Mouse (Mus musculus): ENCODE results near the gene Ttll13. TPM values are rescaled to one million over a fixed set of nuclear protein-coding genes. Genes with fewer than 3 reads are reported as not detected.
A peak's percentile ranks its signal among the peaks of the same experiment; 100 is the strongest.

The Ttll13 gene
- total RNA-seq, 2 experiments from 2014 or later: 0.07 TPM; not detected in 1

DNA sequence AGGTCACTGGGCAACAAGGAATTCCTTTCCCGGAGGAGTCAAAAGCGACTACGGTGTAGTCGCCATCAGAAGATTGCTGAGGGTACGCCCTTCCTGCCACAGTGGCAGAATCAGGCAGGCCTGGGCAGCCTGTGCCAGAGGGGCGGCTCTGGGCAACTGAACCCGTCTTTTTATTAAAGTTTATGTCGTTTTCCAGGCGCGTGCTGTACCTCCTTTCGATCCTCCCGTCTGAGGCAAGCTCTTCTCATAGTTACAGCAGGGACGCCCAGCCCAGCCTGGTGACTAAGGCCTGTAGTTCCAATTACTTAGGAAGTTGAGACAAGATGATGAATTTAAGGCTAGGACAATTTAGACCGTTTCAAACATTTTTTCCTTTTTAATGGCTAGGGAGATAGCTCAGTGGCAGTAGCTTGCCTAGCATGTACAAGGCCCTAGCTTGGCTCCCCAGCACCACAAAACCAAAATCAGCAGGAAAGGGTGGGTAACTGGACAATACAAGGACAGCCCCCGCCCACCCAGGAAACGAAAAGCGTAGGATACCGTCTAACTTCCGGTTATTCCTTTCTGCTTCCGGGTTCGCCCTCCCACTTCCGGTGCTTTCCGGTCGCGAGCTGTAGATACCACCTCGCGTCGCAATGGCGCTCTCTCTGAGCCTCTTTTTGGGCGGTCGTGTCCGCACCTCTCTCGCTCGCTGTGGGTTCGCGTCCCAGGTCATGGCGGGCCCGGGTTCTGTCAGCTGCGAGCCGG, 14.6 kb downstream of the Ttll13 start, which contains the start of gene Ngrn:
Gene Ngrn (plus strand): TSS at position 591 of the 747 bp plus-strand sequence.
- peak; percentile 98 for ATAC-seq (ENCODE audit: poor library complexity, severe bottlenecking)

DNA sequence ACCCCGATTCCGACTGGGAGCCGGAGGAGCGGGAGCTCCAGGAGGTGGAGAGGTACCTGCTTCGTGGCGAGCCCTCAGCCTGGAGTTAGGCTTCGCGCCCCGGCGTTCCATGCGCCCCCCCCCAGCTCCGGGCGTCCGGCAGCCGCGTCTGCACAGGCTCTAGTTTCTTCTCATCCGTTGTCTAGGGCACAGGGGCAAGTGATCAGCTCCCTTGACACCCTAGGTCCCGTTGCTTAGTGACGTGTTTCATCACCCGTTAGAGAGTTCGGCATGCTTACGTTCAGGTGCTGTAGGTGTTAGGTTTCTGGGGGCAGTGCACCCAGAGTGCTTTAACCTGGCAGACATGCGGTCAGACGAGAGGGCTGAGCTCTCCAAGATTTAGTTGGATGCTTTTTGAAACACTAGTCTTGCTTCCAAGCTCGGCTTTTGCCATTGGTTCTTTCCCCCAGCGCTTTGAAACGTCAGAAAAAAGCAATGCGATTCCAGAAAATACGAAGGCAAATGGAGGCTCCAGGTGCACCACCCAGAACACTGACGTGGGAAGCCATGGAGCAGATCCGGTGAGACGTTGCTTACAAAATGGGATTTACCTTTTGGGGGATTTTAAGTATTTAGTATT, 15.3 kb downstream of the Ttll13 start:
- no peak; the same call in none of the 2 replicates for ATAC-seq (ENCODE audit: poor library complexity, severe bottlenecking)

DNA sequence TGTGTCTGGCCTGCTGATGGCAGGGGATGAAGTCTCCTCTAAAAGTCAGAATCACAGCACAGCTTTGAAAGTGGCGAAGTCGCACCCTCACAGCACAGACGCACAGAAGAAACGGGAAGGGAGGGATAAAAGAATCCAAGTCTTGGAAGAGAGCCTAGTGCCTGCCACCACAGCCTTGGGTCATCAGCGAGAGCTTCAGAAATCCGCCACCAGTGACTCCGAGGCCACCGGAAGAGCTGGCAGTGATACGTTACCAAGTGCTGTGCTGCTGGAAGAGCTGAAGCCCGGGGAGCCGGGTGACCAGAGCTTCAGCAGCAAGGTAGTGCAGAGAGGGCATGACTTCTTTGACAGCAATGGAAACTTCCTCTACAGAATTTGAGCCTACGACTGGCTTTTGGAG, 18.4 kb downstream of the Ttll13 start:
- no peak for ATAC-seq (ENCODE audit: poor library complexity, severe bottlenecking)

- no peak for ATAC-seq (ENCODE audit: poor library complexity, severe bottlenecking)
Measured at GRCm38 (mm10) chr7:80267764-80268163, 21.6 kb downstream of the Ttll13 start.

- peak; percentile 98 for ATAC-seq (ENCODE audit: poor library complexity, severe bottlenecking)
Measured at GRCm38 (mm10) chr7:80268897-80269750, 22.9 kb downstream of the Ttll13 start, which contains the start of gene Vps33b. Gene Vps33b, plus strand, starts transcription at chr7:80269649.

GRCm38 (mm10) chr7:80269751-80270255, 23.6 kb downstream of the Ttll13 start:
- ATAC-seq (ENCODE audit: poor library complexity, severe bottlenecking): peak; percentile 27; the same call in 1 of the 2 replicates

DNA sequence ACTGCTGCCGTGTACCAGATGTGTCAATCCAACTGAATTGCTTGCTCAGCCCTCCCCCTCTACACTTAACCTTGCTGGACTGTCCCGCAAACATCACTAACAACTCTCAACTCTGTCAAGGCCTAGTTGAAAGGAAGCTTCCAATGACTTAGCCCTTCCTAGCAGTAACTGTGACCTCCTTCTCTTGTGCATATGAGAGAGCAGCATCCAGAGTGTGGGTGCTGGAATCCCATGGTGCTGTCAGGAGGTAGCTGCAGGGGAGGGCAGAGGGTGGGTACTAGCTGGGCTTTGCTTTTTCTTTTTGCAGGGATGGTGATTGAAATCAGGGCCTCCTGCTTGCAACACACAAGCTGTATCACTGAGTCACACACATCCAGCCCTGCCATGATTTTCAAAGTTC, 27.3 kb downstream of the Ttll13 start:
- ATAC-seq (ENCODE audit: poor library complexity, severe bottlenecking): no peak

- no peak for ATAC-seq (ENCODE audit: poor library complexity, severe bottlenecking)
Measured at GRCm38 (mm10) chr7:80276374-80276773, 30.2 kb downstream of the Ttll13 start.

- no peak for ATAC-seq (ENCODE audit: poor library complexity, severe bottlenecking)
Measured at GRCm38 (mm10) chr7:80280032-80280431, 33.9 kb downstream of the Ttll13 start.

DNA sequence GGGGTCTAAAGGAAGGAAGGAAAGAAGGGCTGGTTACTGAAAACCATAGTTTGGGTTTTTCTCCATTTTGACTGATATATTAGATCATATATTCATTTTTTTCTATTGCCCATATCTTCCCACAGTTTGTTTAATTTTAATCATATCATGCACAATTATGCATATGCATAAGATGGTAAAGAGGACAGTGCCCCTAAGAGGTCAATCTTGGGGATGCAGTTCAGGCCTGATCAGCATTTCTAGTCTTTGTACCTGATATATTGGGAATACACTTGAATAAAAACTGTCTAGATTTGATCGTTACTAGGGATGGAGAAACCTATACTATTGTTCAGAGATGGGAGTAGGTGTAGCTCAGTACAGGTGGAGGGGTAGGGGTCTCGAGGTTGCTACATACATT, 34.8 kb downstream of the Ttll13 start:
- no peak for ATAC-seq (ENCODE audit: poor library complexity, severe bottlenecking)

- ATAC-seq (ENCODE audit: poor library complexity, severe bottlenecking): no peak
Measured at GRCm38 (mm10) chr7:80281646-80282045, 35.5 kb downstream of the Ttll13 start.

DNA sequence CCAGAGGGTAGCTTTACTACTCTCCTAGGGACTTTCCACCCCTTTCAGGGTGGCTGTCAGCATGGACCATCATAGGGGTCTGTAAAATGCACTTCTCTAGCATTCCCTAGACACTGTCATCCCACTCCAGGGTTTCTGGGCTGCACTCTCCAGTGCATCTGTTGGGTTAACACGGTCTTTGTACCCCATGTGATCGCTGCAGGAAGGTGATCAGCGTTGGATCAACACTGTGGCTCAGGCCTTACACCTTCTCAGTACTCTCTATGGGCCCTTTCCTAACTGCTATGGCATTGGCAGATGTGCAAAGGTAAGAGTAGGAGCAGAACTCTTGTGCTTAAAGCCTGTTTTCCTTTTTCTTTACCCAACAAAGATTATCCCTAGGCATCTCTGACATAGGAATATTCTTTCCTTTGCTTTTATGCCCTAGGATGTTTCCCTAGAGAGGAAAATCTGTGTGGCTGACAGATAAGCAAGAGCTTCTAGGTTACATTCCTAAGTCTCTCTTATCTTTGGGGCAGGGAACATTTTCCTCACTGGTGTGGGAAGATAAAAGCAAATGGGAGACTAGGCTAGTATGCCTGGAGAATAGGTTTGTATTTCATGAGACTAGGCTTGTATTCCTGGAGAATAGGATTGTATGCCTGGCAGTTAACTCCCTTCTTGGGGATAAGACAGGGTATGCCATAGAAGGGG, 37.2 kb downstream of the Ttll13 start:
- no peak for ATAC-seq (ENCODE audit: poor library complexity, severe bottlenecking)

DNA sequence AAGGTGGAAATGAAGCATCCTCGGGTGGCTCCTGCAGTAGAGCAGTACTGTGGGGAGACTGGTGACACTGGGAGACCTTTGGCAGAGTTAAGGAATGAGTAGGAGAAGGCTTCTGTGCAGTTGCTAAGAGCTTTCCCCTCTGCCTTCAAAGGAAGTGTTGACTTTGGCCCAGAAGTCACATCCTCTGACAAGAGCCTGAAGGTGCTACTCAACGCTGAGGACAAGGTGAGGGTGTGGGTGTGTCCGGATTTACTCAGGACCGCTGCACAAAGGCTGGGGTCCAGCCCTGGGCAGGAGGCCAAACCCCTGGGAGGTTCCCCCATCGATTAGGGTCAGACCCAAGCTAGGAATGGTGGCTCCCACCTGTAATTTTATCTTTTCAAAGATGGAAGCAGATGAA, 38.2 kb downstream of the Ttll13 start:
- ATAC-seq (ENCODE audit: poor library complexity, severe bottlenecking): no peak

- no peak for ATAC-seq (ENCODE audit: poor library complexity, severe bottlenecking)
Measured at GRCm38 (mm10) chr7:80285725-80286124, 39.5 kb downstream of the Ttll13 start.

GRCm38 (mm10) chr7:80287736-80288135, 41.6 kb downstream of the Ttll13 start:
- no peak for ATAC-seq (ENCODE audit: poor library complexity, severe bottlenecking)

DNA sequence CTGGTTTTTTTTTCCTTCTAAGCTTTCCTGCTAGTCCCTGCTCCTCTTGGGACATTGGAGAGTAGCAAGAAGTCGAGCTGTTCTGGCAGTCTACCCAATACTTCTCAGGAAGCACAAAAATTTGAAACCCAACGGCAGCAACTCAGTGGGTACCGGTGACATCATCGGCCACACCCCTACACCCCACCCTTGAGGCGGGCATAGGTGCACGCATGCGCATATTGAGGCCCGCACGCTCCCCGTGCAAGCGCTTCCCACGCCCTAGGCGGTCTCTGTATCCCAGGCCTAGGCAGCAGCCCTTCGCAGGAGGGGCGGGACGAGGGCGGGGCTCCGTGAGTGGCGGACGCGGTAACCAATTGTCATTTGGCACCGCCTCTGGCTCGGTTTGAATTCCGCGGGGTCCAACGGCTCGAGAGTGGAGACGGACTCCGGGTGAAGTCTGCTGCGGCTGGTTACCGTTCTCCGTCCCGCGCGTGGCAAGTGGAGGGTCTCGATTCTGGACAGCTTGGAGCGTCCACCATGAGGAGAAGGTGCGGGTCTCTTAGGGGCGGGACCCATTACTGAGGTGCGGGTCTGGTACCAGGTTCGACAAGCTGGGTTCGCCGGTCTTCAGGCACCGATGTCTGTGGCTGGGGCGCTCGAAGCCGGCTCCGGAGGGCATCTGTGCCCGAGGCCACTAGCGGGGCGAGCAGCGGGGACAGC, 48.0 kb downstream of the Ttll13 start, which contains the start of gene Prc1:
Gene Prc1 (plus strand): TSS at position 389 of the 702 bp plus-strand sequence.
- peak; percentile 100 for ATAC-seq (ENCODE audit: poor library complexity, severe bottlenecking)

DNA sequence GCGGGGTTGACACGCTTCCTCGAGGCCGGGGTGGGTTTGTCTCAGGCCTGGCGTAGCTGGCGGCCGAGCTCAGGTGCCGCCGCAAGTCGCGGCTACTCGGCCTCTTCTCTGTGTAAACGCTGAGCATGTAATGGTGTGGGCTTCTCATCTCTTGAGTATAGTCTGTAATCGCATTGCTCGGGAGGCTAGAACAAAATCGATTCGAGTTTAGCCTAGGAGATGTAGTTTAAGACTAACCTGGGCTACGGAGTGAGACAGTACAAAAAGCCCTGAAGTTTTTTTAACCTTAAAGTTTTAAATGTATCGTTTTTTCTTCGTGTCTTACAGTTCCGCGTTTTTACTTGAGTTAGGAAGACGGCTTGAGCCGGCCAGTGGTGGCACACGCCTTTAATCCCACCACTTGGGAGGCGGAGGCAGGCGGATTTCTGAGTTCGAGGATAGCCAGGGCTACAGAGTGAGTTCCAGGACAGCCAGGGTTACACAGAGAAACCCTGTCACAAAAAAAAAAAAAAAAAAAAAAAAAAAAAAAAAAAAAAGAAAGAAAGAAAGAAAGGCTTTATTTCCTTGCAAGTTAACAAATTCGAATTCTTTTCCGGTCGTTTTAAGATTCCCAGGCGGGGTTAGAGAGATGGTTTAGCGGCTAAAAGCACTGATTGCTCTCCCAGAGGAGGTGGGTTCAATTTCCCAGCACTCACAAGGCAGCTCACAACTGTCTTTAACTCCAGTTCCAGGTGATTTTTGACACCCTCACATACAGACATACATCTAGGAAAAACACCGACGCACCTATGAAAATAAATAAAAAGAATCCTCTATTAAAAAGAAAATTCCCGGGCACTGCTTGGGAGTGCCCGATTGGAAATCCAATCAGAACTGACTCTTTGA, 48.8 kb downstream of the Ttll13 start:
- ATAC-seq (ENCODE audit: poor library complexity, severe bottlenecking): peak; percentile 38

DNA sequence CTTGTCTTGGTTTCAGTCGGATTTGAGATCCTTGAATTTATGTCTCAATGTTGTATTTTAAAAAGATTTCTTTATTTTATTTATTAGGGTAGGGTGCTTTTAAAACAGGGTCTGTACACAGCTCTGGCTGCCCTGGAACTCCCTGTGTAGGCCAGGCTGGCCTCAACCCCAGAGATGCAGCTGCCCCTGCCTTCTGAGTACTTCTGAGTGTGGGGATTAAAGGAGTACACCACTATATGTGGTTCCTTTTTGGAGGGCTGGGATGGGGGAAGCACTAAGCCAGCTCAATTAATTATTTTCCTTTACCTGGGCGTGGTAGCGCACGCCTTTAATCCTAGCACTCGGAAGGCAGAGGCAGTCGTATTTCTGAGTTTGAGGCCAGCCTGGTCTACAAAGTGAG, 50.3 kb downstream of the Ttll13 start:
- ATAC-seq (ENCODE audit: poor library complexity, severe bottlenecking): no peak

GRCm38 (mm10) chr7:80297041-80297440, 50.9 kb downstream of the Ttll13 start:
- ATAC-seq (ENCODE audit: poor library complexity, severe bottlenecking): no peak
